Mouse (Mus musculus): ENCODE results near the gene Gm10197. TPM values are rescaled to one million over a fixed set of nuclear protein-coding genes. Genes with fewer than 3 reads are reported as not detected.
"Not testable (repeated sequence)": the region's sequence is repeated elsewhere in the genome, so short reads cannot be mapped to it uniquely, and the experiment has no call there.

Gene Gm10197
- not detected for total RNA-seq (2021)

DNA sequence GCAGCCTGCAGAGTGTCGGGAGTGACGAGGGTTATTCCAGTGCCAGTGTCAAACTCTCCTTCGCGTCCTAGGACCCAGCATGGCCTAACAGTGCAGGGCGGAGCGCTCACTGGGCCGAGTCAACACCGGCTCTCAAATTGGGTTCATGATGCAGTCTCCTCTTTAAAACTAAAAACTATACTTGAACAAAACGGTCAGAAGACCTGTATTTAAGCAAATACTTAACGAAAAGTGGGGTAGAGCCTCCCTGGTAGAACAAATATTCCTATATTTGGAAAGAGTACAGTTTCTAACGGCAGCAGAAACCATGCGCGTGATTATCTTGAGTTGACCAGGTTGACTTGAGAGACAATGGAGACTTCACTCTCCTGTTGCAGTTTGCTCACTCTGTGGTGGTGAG lies at the start of gene Gm10197:
Gm10197 (minus strand) TSS at position 101 of the 400 bp plus-strand sequence.
- DNase-seq: no peak
- intact Hi-C loops (cut with DNase I): no loop called here

DNA sequence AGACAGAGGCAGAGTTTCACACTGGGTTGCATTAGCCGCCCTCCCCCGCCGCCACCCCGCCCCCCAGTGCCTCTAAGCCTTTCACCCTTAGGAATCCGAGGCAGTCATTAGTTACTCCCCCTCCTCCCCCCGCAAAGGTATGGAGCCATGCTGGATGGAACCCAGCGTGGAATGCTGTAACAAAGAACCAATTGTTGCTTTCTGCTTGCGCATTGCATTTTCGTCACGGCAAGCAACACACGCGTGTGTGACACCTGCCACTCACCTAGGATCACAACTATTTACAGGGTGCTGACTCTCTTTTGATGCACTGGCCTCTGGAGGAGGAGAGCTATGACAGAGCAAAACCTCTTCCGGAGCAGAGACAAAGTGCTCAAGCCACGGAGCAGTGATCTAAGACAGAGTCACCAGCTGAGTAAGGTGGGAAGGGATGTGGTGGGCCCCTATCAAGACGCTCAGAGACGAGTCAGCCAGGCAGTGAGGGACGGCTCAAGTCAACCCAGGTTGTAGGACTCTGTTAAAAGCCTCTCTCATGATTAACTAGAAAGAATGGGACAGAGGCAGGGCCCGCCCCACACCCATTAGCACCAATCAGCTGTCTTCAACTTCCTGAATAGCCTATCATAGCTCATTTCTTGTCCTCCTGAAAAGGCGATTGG lies 49.5 kb upstream of the Gm10197 start:
- peak; percentile 88 to 90 for DNase-seq
- intact Hi-C loops (cut with DNase I): loop anchor here (1.0 to 2.0 kb wide), 2 partner anchors 108 to 158 kb away; partner anchors contain the start of gene Dusp5

DNA sequence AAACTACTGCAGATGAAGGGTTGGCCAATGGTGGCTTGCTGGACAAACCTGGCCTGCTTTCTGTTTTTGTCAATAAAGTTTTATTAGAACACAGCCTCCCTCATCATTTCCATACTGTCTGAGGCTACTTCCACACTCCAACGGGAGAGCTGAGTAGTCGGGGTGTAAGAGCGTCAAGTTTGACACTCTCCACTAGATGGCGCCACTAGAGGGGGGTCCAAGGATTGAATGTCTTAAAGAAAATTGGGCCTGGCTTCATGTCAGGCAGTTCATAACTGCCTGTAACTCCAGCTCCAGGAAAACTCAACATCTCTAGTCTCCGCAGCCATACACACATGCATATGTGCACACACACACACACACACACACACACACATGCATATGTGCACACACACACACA lies 48.3 kb upstream of the Gm10197 start:
- intact Hi-C loops (cut with DNase I): loop anchor here (1.0 to 2.0 kb wide), 2 partner anchors 109 to 159 kb away; partner anchors contain the start of gene Dusp5
- DNase-seq: peak; percentile 72 to 86

DNA sequence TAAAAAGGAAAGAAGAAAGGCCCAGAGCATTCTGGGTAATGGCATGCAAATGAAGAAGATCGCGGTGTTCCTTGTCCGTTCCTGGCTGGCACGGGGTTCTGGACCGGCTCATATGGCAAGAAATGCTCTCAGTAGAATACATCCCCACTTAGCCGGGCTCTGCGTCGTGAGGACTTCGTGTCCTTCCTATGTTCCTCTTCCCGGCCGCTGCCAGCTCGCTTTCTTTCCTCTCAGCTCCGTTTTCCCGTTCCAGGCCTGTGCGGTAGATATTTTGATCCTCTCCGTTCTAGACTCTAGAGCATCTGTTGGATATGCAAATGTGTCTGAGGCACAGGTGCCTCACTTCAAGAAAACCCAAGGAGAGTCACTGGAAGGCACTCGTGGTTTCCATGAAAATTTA lies 43.6 kb upstream of the Gm10197 start:
- intact Hi-C loops (cut with DNase I): no loop called here
- no peak for DNase-seq

DNA sequence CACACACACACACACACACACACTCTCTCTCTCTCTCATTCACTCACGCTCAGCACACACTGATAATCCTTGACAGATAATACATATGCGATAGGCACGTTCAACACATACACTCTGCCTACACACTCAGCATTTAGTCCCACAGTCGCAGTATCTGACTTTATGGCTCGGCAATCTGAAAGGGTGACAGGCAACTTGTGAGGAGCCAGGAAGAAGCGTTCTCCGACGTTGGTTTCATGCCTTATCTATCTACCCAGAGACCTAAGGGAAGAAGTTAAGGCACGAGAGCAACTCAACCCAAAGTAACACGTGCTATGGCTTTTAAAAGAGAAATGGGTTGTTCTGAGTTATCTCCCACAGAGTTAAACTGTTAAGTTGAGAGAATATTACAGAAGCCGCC lies 43.1 kb upstream of the Gm10197 start:
- intact Hi-C loops (cut with DNase I): no loop called here
- no peak for DNase-seq

DNA sequence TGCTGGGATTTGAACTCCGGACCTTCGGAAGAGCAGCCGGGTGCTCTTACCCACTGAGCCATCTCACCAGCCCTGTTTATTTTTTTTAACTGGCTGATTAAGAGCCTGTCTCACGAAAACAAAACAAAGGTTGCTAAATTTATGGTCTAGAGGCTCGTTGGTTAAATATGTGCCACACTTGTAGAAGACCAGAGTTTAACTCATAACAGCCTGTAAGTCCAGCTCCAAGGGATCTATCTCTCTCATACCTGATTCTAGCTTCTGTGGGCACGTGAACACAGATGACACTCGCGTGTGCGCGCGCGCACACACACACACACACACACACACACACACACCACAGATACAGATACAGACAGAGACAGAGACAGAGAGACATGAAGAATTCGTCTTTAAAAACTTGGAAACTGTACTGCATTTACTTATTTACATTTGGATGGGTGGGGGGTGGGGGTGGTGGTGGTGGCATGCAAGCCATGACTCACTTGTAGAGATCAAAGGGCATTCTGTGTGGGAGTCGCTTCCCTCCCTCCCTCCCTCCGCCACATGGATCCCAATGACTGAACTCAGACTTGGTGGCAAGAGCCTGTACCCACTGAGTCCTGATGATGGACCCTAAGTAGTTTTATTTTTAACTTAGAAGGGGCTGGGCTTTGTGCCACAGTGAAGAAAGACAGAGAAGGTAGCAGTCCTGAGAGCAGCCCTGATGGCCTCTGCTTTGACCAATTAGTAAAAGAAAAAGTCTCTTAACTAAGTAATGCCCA lies 42.2 kb upstream of the Gm10197 start:
- DNase-seq: no peak
- intact Hi-C loops (cut with DNase I): no loop called here

DNA sequence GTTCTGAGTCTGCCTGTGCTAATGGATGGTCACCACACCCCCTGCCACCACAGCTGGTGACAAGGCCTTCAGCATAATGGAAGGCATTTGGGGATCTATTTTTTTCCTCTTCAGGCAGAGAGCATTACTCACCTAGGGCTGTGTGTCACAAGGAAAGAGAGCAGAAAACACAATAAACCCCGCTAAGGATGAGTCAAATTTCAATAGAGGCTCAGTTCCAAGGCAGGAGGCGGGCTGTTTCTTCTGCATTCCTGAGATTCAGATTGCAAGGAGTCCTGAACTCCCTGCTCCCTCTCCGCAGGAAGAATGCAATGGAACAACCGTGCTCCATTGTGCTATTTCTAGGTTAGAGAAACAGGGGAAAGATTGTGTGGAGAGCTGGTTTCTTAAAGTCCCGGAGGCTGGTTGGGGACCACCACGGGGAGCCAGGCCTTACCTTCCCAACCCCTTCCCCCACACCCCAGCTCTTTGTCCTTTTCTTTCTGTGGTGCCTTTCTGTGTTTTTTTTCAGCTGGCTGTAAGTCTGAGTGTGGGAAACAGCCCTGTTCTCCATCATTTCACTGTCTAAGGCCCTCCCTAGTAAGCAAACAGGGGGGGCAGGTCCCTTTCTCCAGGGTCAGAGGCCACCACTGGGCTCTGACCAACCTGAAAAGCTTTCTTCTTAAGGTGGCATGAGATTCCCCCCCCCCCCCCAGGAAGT lies 40.7 kb upstream of the Gm10197 start:
- intact Hi-C loops (cut with DNase I): no loop called here
- no peak for DNase-seq

DNA sequence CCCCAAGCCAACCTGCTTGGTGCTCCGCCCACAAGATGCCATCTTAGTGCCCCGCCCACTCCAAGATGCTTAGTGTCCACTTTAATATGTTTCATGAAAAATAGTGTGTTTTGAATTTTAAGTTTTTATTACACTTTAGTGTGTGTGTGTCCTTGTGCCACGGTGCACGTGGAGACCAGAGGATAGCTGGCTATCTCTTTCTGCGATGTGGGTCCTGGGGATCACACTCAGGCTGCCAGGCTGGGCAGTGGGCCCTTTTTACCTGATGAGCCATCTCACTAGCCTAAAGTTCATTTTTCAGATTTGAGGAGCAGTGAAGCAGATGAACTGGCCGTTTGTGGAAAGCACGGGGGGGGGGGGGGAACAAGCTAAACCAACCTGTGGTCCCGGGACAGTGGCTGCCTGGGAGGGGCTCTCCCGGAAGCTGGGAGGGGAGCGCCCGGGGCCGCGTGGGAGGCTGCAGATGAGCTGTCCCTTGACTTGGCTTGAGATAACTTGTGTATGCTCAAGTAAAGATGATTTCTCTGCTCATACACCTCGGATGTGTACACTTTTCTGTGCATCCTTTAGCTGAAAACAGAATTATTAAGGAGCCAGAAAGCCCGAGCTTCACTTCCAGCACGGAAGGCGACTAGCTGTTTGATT lies 38.2 kb upstream of the Gm10197 start:
- intact Hi-C loops (cut with DNase I): no loop called here
- no peak for DNase-seq

DNA sequence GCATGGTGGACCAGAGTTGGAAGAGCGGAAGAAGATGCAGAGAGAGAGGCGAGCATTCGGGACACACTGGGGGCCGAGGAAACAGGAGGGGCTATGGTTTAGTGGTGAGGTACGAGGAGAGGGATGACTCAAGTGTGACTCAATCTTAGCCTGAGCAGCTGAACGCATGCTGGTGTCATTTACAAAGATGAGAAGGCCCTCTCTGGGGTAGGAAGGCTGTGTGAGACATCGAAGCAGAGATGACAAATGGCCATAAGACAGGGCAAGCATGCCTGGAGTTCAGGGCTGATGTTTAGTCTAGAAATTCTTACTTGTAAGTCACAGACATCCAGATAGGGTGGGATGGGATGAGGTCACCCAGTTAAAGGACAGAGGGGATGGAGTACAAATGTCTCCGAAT lies 36.8 kb upstream of the Gm10197 start:
- DNase-seq: no peak
- intact Hi-C loops (cut with DNase I): no loop called here

DNA sequence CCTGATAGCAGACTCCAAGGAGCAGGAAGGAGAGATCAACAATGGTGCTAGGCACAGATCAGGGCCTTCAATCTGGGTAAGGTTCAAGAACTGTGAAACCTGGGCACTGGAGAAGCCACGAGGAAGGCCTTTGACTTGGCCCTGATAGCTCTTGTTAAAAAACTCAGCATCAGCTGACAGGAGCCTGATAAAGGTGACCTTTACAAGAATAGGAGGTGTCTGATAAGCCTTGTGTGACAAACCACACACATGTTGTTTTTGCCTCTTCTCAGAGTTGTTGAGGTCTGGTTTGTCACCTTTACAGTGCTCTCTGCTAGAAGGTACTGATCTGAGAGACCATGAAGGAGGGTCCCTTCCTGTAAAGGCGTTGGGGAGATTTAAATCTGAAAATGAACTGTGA lies 35.8 kb upstream of the Gm10197 start:
- DNase-seq: no peak
- intact Hi-C loops (cut with DNase I): no loop called here

DNA sequence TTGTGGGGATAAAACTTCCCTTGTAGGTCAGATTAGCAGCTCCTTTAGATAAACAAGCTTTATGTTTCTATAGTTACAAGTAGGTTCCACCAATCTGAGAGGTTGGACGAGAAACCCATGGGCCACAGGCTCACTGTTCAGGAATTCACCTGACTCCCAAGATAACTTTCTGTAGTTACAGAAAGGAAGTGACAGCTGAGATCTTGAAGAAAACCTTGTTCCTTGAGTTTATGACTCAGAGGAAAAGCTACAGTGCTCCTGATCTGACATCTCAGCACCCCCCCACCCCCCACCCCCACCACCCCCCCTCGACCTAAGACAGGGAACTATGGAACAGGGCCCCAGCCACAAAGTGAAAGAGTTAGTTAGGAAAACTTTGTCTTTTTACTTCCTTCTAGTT lies 34.2 kb upstream of the Gm10197 start:
- intact Hi-C loops (cut with DNase I): no loop called here
- no peak for DNase-seq

DNA sequence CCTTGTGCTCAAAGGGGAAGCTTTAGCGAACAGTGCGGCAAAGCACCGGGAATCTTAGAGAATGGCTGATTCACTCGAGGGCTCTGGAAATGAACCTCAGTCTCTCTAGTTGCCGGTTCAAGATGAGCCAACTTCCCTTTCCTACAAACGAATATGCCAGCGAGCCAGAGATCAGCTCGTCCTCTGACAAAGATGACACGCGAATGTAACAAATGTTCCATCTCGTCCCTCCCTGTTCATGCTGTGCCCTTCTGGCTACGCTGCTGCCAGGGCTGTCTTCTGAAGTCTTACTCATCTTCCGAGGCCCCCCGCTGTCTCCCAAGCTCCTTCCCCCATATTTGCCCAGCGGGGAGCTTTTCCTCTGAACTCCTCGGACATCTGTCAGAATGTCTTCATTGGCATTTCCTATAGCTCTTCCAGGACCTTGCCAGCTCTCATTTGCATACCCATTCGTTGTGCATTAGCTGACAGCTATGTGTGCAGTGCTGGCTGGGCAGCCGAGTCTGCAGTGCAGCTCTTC lies 33.3 kb upstream of the Gm10197 start:
- DNase-seq: no peak
- intact Hi-C loops (cut with DNase I): no loop called here

DNA sequence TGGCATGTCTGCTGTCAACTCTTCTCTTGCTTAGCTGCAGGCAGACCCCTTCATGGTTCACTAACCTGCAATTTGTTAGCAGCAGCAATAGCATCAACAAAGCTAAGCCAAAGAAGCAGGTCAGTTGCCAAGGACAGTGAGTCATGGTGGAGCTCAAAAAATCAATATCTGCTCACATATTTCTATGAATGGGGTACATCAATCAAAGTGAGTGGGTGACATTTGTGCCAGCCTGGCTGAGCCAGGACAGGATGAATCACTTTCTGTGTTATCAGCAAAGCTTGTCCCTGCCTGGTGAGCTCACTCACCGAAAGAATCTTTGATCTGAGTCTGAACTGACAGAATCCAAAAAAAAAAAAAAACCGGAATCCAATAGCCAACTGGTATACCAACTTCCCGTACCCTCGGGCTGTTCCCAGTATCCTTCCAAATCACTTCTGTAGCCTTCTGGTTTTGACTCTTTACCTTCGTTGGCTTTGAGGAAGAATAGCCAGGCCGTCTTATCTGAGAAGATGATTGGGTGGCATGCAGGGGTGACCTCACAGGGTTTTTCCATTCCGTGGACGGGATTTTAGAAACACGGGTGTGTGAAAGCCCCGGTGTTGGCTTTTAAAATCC lies 32.8 kb upstream of the Gm10197 start:
- DNase-seq: no peak
- intact Hi-C loops (cut with DNase I): no loop called here

DNA sequence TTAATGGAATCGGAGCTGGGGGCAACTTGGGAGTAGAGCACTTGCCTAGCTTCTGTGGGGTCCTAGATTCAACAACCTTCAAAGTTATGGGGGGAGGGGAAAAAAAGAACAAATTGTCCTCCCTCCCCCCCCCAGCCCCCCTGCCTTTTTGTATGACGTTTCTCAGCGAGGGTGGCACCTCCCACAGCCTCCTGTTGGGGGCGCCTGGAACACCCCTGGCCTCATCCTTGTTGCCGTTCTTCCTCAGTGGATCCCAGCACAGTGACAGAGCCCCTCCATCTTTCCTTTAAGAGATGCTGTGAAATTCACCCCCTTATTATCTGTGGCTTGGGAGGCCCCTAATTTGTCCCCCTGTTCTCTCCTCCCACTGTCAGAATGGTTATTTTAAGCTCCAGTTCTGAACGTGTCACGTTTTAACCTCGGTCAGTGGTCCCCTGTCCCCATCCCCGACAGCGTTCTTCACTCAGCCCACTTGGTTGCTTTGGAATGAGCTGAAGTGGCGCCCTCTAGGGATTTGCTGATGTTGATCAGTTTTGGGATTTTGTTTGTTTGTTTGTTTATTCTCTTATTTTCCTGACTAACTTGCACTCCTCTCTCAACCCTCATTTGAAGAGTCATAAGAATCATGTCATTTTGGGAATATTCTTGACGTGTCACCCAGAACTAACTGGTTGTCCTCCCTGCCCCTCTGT lies 31.3 kb upstream of the Gm10197 start:
- DNase-seq: no peak
- intact Hi-C loops (cut with DNase I): no loop called here

DNA sequence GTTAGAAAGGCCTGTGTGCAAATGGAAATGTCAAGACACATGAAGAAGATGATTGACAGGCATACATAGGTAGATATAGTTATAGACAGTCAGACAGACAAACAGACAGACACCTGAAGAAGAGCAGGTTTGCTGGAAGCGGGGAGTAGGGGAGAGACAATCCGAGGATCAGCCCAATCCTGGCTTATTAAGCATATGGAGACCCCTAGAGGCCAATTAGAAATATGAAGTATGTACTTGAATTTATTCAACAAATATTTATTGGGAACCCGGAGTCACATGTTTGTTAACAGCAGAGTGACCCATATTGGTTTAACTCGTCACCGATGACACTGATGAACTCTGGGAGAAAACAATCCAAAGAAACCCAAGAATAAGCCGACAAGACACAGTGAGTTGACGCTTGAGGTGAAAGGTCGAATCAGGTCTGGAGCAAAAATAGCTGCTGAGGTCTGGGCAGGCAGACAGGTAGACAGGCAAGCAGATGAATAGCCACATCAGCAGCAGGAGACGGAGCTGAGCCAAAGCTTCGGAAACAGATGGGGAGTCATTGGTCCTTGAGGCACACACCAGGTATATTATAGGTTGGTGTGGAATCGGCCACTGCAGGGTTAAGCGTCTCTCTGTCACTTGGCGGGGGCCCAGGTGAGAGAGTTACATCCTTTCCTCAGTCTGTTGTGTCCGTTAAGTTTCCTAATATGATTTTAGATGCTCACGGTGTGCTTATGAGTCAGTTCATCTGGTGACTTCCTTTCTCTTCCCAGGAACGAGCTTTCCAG lies 29.0 kb upstream of the Gm10197 start:
- intact Hi-C loops (cut with DNase I): no loop called here
- DNase-seq: no peak

DNA sequence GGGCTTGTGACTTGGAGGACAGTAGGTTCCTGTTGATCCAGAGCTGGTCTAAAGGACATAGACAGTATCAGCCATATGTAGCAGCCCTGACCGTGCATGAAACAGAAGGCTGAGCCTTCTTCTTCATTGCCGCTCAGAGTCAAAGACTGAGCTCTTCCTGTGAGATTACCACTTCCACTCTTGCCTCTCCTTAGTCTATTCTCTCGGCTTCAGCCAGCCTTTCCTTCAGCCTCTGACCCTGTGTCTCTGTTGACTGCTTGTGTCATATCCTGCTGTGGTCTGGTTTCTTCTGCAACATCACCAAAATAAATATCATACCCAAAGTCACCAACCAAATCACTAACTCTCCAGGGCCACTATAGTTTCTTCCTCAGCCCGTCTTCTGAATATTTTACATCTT lies 27.6 kb upstream of the Gm10197 start:
- intact Hi-C loops (cut with DNase I): no loop called here
- no peak for DNase-seq

DNA sequence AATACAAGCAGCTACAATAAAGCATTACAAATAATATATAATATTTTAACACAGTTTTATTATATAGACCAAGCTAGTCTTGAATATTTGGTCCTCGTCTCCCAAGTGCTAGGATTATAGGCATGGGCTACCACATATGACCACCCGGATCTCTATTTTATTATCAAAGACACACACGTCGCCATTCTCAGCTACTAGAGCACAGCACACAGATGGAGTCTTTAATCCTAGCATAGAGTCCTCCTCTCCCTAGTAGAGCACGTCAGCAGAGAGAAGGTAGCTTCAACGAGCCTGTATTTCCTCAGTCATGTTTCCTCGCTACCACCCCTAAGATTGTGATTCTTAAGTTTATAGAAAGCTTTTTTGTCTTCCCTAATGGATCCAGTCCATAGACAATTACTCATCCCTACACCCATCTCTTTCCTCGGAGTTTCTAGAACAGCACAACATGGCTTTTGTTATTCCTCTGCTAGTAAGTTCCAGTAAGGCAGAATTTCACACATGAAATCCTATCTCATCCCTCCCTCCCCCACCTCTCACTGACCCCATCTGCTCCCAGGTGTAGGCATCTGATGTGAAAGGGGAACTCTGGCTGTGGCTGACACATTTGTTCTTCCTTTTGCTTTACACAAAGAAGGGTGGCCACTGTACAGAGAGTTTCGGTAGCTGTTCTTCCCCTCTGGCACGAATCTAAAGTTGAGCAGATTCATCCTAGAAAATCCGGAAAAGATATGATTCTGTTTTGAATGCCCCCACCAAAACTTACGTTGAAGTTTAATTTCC lies 26.1 kb upstream of the Gm10197 start:
- DNase-seq: no peak

DNA sequence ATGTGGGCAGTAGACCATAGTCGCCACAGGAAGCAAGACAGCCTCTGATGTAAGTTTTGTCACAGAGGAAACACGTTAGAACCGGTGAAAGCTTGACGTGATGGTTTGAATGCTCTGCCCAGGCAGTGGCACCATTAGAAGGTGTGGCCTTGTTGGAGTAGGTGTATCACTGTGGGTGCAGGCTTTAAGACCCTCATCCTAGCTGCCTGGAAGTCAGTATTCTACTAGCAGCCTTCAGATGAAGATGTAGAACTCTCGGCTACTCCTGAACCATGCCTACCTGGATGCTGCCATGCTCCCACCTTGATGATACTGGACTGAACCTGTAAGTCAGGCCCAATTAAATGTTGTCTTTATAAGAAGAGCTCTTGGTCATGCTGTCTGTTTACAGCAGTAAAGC lies 24.2 kb upstream of the Gm10197 start:
- DNase-seq: not testable (repeated sequence)
- intact Hi-C loops (cut with DNase I): loop anchor here (1.0 to 2.0 kb wide), 2 partner anchors 183 to 243 kb away; no protein-coding TSS in a partner anchor

More for the DNA sequence above, 26.1 kb upstream of the Gm10197 start:
- intact Hi-C loops (cut with DNase I): no loop called here

Measured in heart, postnatal 10 days (tissue).